Mouse (Mus musculus): Measurements from ENCODE around the gene Tifab.
"Not testable (repeated sequence)": the region's sequence is repeated elsewhere in the genome, so short reads cannot be mapped to it uniquely, and the experiment has no call there.

Gene Tifab

DNA sequence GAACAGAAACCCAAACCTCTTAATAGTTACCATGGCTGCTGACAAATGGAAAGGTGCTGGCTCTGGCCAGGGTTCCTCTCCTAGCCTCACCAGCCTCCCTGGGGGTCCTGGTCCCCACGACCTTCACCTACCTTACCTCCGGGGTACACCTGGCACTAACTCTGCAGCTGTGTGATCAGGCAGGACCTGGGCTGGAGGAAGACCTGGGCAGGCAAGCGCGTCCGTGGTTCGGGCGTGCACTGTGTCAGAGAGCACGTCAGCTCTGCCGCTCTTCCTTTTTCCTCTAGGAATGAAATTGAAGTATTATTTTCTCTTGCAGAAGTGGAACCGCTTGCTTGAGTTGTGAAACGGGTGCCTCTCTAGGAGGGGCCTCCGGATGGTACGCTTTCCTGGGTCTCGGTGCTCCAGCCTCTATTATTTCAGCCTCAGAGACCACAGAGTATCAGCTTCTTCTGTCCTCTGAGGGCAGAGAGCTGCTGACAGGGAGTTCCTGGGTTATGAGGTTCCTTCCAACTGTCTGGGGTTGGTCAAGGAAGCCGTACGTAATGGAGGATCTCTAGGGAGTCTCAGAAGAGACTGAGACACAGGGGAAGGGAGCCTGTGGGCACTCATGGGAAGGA, at the start of gene Tifab:
Gene Tifab, minus strand, starts transcription at position 470 of the 620 bp plus-strand sequence.
- DNase-seq (ENCODE audit: low read depth in 2 of 2, low spot score in 2 of 2) = no peak

DNA sequence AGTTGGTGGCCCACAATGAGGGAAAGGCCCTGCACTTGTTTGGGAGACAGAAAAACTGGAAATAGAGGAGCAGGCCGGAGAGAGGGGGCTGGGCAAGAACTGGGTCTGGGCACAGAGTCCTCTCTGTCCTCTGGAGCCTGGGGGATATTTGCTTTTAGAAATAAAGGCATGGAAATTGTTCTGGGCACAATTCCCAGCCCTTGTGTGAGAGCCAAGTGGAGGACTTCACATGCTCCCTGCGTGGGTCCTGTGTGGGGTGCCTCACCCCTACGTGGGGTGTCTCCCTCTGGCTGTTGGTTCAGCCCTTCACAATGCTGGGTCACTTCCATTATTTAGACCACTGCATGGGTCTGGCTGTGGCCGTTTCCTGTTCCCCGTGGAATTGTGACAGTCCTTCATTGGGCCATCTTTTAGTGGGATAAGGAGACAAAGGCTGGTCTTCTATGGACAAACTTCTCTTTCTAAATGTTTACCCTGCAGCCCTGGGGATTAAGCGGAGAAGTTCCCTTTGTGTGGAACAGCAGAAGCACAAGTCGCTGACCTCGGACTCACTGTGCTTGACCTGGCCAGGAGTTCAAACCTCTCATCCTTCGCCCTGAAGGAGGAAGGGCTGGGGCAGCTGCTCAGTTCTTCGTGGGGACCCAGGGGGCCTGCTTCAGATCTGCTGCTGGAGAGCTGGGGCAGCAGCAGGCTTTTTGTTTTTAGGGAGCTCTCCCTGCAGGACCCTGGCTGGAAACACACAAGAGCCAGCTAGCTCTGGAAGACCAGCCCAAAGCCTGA, 47.7 kb upstream of the Tifab start:
- DNase-seq (ENCODE audit: low read depth in 2 of 2, low spot score in 2 of 2) = no peak

DNA sequence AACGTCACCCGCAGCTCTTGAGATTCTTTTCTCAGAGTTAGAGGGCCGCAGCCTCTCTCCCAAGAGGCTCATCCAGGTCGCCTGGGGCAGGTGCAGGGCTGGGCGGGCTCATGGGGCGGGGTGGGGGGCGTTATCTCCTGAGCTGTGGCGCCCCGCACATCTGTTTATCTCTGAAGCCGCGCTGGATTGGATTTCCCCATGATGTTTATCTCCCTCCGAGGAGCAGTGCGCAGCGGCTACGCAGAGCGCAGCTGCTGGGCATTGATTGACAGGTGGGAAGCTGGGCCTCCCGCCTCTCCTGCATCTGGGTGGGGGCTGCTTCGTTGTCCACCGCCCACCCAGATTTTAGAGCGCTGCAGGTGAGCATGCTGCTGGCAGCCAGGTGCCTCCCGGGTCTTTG, 44.9 kb upstream of the Tifab start:
- no peak for DNase-seq (ENCODE audit: low read depth in 2 of 2, low spot score in 2 of 2)

DNA sequence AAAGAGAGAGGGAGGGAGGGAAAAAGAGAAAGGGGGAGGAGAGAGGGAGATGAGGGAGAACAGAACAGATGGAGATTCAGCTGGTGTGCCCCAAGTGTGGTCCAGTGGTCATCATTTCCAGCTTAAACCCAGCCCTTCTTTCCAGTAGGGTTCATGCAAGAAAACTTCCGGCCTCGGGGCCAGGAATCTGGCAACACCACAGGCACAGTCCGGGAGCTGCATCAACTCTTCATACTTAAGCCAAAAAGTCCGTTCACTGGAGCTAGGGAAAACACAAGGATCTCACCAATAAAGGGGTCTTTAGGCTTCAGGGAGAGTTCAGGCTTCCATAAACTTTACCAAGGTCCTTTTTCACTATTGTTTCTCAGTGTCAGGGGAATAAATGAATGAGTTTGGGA, 44.2 kb upstream of the Tifab start:
- no peak for DNase-seq (ENCODE audit: low read depth in 2 of 2, low spot score in 2 of 2)

DNA sequence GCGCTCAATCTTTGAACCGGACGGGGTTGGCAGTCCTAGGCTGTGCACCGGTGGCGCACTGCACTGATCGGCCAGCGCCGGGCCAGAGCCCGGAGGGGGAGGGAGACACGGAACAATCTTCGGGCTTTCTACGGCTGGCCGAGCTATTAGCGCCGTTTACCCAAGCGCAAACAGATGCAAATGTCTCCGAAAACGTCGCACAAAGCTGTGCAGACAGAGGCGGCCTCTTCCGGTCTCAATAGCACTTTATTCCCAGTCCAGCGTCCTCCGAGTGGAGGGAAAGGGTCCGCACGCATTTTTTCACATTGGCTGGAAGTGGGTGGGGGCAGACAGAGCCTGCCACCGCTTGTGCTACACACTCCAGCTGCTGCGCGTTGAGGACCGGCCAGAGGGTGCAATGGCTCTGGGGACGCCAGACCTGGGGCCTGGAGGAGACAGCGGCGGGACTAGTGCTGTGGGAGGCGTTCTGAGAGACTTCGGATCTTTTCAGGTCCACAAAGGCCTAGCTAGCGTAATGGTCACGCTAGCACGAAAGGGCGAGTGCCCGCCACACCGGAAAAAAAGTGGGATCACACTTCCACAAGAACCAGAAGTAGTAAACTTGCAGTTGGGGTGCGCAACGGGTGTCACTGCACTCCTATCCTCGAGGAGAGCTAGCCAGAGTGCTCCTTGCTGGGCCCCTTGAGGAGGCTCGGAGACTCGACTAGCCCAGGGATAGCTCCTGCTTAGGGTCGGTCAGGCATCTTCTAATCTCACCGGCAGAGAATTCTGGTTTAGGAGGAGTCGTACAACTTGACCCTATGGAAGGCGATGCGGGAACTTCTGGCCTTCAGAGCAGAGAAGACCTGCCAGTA, 43.5 kb upstream of the Tifab start:
- no peak for DNase-seq (ENCODE audit: low read depth in 2 of 2, low spot score in 2 of 2)

DNA sequence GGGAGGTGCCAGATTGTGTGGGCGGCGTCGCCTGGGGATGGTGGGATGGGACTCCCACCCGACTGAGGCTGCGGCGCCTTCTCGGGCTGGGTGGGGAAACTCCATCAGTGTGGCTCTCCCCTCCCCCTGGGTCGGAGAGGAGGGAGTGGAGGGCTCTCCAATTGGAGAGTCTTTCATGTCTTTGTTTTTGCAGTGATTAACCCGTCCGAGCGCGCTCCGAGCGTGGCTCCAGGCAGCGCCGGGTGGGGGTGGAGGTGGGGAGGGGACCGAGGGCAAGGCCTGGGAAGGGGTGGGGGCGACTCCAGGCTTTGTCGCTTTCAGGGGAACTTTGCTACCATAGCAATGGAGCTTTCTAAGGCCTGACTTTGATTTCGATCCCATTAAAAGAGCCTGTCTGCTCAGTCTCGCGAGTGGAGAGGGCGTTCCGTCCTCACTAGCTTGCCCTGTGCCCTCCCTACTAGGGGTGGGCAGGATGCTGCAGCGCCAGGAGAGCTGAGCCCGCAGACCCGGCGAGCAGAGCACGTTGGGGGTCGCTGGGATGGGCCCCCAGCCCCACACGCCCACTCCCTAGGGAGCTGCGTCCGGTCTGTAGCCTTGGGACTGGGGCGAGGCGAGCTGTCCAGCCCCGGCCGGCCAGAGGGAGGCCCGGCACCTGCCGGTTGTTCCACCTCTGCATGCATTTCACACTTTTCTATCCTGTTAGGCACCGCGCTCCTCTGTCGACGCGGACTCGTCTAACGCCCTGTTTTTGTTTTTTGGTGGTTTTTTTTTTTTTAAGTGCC, 42.6 kb upstream of the Tifab start:
- no peak for DNase-seq (ENCODE audit: low read depth in 2 of 2, low spot score in 2 of 2)

DNA sequence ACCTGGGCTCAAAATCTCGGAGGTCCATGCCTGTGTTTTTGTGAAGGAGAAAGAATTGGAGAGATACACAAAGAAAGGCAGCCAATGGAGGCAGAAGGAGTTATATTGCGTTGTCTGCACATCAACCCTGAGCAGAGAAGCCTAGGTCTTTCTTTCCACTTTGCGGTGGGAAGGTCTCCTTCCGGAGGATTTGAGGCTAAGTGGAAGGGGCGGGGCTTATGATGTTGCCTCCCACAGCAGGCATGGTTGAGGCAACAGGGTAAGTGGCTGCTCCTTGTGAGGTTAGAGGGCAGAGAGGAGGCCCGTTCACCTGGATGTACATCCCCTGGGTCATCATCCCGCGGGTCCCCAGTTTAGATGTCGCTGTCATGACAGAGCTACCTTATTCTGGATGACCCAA, 40.6 kb upstream of the Tifab start:
- DNase-seq (ENCODE audit: low read depth in 2 of 2, low spot score in 2 of 2) = no peak

DNA sequence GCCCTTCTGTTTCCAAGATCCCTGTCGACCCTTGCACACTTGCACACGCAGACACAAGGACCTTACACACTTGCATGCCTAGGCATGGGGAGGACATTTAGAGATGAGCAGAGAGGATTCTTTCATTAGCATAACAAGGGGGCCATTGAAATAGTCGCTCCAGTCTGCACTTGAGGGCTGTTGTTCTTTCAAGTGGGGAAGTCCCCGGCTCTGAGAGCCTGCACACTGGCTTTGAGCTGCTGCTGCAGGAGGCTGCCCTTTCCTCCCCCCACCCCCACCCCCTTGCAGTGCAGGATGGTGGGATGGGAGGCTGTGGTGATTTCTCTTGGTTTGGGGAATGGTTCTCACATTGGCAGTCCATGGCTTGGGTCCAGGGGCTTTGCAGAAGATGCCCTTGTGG, 37.4 kb upstream of the Tifab start:
- no peak for DNase-seq (ENCODE audit: low read depth in 2 of 2, low spot score in 2 of 2)

DNA sequence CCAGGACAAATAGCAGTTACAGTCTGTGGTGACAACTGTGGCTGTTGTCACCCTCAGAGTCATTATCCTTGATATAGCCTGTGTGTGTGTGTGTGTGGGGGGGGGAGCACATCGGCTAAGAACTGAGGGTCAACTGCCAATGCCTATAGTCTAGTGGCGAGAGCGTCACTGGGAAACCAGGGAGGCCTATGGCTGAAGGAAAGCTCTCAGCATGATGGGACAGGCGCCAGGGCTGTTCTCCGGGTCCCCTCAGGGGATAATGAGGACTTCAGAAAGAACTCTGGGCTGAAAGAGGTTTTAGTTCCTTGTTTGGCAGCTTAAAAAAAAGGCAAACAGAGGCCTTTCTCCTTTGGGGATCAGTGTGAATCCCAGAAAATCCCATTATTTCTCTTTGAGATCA, 35.9 kb upstream of the Tifab start:
- no peak for DNase-seq (ENCODE audit: low read depth in 2 of 2, low spot score in 2 of 2)

DNA sequence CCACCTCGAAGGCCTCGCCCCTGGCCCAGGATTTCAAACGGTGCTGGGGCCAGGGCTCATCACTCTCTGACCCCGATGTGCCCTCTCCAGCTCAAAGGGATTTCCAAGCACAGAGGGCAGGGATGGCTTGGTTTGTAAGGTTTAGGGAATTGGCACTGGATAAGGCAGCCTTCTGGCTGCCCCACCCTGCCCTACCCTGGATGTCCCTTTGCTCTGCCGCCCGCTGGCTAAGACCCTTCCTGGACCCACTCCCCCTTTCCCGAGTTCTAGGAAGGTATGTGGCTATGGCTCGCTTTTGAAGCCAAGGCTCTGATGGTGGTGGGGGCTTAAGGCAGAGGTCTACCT, 30.4 kb upstream of the Tifab start:
- DNase-seq (ENCODE audit: low read depth in 2 of 2, low spot score in 2 of 2) = no peak

DNA sequence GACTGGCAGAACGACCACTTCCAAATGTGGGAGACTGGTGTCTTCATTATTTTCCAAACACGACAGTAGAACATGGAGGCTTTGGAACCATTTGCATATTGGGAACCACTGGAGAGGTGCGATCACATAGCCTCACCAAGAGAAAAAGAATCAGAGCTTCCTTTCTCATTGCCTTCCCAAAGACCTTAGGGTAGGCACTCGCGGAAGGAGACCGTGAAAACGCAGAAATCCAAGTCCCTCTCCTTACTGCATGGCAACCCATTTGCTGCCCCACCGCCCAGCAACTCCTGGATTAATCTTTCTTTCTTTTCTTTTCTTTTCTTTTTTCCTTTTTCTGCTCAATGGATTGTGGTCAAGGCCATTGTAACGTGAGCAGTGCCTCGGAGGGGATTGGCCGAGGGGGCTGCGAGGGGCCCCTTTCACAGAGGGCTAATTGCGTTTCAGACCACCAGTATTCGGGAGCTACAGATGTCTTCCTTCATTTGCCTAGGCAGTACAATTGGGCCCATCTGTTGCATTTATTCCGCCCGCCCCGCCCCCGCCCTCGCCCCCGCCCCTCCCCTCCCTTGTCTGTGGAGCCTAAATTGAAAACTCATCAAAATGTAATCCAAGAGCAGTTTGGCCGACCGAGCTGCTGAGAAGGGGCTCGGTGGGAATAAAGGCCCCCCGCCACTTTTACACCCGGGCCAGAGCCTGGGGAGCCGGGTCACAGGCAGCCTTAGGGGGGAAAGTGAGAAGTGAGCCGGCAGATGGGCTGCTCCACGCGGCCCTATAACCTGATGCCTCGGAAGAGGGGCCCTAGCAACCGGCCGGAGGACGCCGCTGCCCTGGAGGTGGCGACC, 29.8 kb upstream of the Tifab start:
- no peak for DNase-seq (ENCODE audit: low read depth in 2 of 2, low spot score in 2 of 2)

DNA sequence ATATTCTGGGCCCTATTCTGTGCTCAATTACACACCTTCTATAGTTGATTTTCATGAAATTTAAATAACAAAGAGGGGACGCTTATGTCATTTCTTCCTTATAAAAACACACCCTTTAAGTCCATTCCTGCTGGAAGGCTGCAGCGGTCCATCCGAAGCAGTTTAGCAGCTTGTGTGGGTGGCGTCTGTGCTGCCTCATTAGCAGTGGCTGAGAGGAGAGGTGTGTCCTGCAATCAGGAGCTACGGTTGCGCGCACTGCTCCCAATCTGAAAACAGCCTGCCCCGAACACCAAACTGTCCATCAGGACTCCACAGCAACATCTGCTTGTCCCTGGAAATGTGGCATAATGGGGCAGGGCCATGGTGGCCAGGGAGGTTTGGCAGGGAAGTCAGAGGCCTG, 20.8 kb upstream of the Tifab start:
- no peak for DNase-seq (ENCODE audit: low read depth in 2 of 2, low spot score in 2 of 2)

DNA sequence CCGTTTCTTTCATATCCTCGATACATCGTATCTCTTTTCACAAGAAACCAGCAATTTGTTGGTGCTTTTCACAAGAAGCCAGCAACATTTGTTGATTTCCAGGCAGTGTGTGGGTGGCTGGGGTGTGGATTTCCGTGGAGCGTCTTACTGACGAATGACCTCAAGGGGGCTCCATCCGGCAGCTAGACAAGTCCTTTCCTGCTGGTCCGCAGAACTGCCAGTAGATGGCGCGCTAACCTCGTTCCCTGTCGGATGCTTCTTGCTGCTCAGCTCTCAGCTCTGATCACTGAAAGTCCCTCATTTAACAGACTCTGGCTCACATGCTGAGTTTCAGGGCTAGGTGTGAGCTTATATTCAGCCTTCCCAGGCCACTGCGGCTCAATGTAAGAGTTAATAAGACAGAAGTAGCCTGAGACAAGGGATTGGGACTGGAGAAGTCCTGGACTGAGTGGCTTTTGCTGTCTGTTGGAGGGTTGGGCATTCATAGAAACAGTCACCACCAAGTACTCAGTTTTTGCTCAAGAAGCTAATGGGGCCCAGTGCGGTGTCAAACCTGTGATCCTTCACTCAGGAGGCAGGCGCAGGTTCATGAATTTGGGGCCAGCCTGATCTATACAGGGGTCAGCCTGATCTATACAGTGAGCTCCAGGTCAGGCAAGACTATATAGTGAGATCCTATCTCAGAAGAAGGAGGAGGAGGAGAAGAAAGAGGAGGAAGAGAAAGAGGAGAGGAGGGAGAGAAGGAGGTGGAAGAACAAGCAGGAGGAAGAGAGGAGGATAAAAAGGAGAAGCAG, 19.0 kb upstream of the Tifab start:
- DNase-seq (ENCODE audit: low read depth in 2 of 2, low spot score in 2 of 2) = peak; percentile 82 to 88

DNA sequence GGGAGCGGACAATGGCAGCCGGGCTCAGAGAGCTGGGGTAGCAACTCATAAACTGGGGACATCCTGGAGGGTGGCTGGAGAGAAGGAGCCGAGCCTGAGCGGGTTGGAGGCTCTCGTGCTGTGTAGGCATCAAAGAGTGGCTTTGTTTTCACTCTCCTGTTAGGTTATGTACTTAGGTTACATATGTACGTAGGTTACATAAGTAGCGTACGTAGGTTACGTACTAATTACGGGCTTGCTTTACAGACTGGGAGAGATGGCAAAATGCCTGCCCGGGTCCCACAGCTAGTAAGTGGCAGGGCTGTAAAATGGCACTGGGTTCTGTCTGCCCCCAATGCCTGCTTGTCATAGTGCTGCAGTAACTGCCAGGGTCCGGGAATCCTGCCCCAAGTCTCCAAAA, 18.3 kb upstream of the Tifab start:
- DNase-seq (ENCODE audit: low read depth in 2 of 2, low spot score in 2 of 2) = no peak

DNA sequence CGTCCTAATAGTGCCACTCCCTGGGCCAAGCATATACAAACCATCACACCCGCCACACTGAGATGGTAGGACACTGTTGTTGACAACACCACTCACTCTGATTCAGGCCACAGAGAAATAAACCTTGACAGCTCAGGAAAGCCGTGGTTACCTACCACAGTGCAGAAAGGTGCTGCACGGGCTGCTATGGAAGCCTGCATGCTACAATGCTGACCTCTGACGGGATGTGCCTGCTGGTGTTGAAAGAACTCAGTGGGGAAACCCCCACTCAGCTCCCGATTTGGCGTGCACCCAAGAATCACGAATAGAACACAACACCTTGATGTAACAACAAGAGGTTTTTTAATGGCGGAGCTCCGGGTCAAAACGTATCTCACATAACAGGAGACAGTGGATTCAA, 17.1 kb upstream of the Tifab start:
- DNase-seq (ENCODE audit: low read depth in 2 of 2, low spot score in 2 of 2) = not testable (repeated sequence)

DNA sequence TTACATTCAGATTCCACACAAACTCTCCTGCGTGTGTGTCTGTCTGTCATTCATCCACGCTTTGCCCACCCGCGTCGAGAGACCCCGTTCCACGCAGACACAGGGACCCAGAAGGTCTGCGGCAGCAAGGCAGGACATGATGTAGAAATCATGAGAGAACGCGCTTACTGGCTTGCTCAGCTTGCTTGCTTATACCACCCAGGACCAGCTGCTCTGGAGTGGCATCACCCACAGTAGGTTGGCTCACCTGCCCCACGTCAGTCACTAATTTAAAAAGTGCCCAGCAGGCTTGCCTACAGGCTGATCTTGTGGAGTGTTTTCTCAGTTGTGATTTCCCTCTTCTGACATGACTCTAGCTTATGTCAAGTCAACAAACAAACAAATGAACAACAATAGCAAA, 15.5 kb upstream of the Tifab start:
- DNase-seq (ENCODE audit: low read depth in 2 of 2, low spot score in 2 of 2) = not testable (repeated sequence)

DNA sequence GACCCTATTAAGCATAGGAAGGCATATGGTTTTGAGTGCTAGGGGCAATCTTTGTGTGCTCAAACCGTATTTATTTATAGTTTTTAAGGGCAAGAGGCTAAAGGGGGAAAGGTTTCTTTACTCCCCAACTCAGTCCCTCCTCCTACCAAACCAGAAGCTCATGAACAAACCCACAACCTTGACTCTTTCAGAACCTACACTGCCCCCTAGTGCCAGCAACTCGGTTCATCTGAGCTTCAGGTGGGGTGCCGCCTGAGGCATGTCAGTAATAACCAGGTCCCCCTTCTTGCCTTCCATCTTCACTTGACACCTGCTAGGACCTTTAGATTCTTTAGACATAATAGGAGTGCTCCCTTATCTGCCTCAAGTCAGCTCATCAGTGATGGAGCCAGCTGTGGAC, 12.5 kb upstream of the Tifab start:
- peak; percentile 32 to 66 for DNase-seq (ENCODE audit: low read depth in 2 of 2, low spot score in 2 of 2)

DNA sequence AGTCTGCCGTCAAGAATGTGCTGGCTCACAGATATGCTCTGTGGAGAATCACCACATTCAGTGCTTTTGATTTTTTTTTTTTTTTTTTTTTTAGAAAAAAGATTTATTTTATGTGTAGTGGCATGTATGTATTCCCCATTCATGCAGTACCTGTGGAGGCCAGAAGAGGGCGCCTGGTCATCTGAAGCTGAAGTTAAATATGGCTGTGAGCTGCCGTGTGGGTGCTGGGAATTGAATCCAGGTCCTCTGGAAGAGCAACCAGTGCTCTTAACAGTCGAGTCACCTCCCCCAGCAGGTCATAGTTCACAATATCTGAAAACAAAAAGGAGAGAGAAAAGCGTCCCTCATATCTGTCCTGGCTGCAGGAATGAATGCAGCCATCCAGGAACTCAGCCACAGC, 11.0 kb upstream of the Tifab start:
- DNase-seq (ENCODE audit: low read depth in 2 of 2, low spot score in 2 of 2) = peak; percentile 20 to 34

DNA sequence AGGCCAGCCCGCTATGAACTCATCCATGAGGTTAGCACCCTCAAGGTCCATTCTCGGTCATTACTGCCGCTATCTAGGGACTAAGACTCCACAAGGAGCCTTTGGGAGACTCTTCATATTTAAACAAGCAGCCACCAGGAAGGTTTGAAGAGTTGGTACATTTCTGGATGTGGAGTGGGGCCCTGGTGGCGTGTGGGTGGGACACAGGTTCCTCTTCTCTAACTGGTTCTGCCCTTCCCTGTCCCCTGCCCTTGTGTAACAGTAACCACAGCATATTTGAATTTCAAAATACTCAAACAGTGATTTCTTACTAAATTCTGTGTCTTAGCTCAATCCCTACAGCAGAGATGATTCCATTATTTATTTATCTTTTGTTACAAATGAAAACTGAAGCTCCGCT, 5.0 kb upstream of the Tifab start:
- DNase-seq (ENCODE audit: low read depth in 2 of 2, low spot score in 2 of 2) = no peak

DNA sequence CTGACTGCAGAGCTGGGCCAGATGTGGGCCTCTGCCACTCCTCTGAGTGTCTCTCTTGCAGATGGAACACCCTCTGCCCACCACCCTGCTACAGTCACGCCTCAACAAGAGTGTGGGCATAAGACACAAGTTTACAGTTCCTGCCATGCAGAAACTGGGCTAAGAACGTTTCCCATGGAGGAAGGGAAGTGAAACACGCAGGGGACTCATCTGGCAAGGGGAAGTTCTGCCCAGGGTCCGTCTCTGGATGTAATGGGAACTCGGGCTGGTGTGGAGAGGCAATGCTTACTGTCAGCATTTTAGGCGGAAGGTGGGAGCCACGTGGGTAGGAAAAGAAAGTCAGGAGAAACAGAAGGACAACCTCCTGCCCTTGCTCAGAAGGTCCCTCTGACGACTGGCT, 2.7 kb upstream of the Tifab start:
- no peak for DNase-seq (ENCODE audit: low read depth in 2 of 2, low spot score in 2 of 2)
